Mouse (Mus musculus): Measurements from ENCODE around the gene Gm9903.

The Gm9903 gene

GRCm38 (mm10) chr5:33629301-33629987 lies at the start of gene Gm9903, which contains the start of gene Fam53a:
Gene Gm9903, plus strand, starts transcription at chr5:33629925.
Gene Fam53a, minus strand, starts transcription at chr5:33629635.
- peak; percentile 100 for DNase-seq (ENCODE audit: inconsistent age in 2 of 2, low spot score in 1 of 2)

GRCm38 (mm10) chr5:33580336-33580735 lies 49.4 kb upstream of the Gm9903 start:
- no peak for DNase-seq (ENCODE audit: inconsistent age in 2 of 2, low spot score in 1 of 2)

DNA sequence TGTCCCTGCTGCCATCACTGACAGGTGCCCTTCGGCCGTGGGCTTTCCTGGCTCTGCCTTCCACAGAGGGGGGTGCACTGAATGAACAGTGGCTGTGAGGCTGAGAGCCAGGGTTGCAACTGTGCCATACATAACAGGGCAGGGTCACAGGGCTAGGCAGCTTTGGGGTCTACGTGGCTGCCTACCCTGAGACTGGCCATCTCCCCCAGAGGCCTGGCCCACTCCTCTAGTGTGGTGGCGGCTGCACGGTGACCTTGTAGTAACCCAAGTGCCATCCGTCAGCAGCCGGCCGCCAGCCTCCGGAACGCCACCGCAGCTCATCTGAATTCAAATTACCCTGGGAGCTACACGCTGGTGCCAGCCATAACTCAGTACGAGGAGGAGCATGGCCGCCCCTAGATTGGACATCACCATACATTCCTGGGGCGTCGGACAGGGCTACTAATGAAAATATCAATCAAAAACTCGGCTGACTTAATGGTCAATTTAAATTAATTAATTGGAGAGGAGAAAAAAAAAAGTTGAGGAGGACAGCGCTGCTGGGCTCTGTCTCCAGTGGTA lies 42.1 kb upstream of the Gm9903 start:
- no peak for DNase-seq (ENCODE audit: inconsistent age in 2 of 2, low spot score in 1 of 2)

DNA sequence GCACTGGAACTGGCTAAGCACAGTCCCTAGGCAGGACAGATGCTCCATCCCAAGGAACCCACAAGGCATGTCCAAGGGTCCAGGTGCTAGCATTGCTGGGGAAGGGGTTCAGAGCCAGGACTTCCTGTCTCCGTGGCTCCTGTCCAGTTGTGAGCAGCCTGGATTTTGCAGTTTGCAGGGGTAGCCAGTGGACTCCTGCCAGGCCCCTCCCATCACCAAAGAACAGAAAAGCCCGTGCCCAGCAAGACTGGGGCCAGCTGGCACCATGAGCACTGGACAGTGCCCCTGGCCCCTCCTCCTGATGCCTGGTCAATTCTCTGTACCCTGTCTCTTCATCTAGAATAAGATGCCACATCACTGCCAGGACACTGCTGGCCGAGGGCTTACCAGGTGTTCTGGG lies 41.7 kb upstream of the Gm9903 start:
- DNase-seq (ENCODE audit: inconsistent age in 2 of 2, low spot score in 1 of 2) = no peak

- peak; percentile 62 to 87 for DNase-seq (ENCODE audit: inconsistent age in 2 of 2, low spot score in 1 of 2)
Measured at GRCm38 (mm10) chr5:33589221-33589888, 40.4 kb upstream of the Gm9903 start.

DNA sequence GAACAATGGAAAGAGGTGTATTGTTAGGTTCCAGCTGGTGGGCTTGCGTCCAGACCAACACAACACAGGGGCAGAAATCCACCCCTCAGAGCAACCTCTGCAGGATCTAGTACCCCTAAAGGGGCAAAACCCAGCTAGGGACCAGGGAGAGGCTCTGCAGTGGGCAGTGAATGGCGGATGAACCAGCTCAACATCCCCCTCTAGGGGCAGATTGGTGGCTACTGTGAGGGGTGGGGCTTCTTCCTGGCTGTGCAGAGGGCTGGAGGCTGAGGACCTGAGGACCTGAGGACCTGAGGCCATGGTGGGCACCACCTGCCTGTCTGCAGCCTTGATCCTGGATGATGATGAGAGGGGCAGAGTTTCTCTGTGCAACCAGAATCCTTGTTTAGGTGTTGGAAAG lies 36.1 kb upstream of the Gm9903 start:
- DNase-seq (ENCODE audit: inconsistent age in 2 of 2, low spot score in 1 of 2) = no peak

- DNase-seq (ENCODE audit: inconsistent age in 2 of 2, low spot score in 1 of 2) = no peak
Measured at GRCm38 (mm10) chr5:33605314-33605713, 24.4 kb upstream of the Gm9903 start.

- DNase-seq (ENCODE audit: inconsistent age in 2 of 2, low spot score in 1 of 2) = no peak
Measured at GRCm38 (mm10) chr5:33606631-33607030, 23.1 kb upstream of the Gm9903 start.

DNA sequence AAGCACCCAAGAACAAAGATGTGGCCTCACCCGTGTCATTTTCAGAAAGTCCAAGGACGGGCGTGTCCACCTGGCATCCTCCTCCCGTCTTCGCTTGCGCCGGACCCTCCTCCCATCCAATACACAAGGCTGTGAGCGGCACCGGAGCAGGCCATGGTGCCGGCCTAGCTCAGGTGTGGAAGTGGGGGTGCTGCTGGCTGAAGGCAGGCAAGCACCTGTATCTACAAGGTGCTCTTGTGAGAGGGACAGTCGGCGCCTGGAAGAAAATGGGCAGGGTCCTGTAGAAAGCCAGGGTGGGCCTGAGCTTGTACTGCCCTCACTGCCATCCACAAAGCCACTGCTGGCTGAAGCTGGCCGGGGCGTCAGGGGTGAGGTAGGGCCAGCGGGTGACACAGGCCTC lies 22.3 kb upstream of the Gm9903 start:
- no peak for DNase-seq (ENCODE audit: inconsistent age in 2 of 2, low spot score in 1 of 2)

DNA sequence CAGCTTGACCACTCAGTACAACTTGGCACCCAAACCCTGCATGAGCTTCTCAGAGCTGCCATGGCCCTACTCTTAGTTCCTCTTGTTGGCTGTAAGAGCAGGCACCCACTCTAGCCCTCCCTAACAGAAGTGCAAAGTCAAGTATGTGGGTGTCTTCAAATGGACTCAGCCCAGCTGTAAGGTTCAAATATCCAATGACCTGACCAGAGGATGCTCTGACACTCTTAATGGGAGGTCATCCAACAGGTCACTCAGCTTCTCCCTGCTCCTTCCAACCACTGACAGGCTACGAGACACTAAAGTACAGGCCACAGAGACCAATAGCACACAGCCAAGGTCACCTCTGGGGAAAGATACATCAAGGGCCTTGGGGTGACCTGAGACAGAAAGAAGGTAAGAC lies 20.5 kb upstream of the Gm9903 start:
- no peak for DNase-seq (ENCODE audit: inconsistent age in 2 of 2, low spot score in 1 of 2)

DNA sequence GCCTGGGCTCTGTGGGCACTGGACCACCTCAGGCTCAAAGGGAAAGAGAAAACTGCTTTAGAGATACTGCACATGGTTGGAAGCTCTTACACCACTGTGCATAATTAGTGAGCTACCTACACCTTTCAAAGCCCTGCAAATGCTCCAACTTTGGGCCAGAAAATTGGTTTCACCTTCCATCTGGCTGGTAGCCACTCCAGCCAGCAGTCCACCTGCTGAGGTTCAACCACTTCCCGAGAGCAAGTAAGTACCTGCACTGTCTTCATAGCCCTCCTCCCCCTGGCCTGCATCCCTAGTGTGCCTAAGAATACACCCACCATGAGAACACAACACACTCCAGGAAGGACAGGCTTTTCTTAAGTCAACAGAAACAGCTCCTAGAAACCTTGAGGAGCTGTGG lies 17.9 kb upstream of the Gm9903 start:
- DNase-seq (ENCODE audit: inconsistent age in 2 of 2, low spot score in 1 of 2) = no peak

GRCm38 (mm10) chr5:33614391-33614790 lies 15.3 kb upstream of the Gm9903 start:
- DNase-seq (ENCODE audit: inconsistent age in 2 of 2, low spot score in 1 of 2) = peak; percentile 70 to 83

DNA sequence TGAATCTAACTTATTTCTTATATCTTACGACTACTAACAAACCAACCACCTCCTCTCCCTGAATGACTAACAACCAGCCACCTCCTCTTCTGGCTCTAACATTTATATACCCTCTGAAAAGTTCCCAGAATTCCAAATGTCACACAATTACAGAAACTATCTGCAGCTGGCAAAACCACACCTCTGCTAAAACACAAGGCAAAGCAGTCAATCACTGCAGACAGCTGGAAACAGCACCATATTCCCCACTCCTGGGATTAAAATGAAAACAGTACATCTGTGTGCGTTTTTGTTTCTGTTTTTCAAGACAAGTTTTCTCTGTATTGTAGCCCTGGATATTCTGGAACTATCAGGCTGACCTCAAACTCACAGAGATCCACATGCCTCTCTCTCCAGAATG lies 7.1 kb upstream of the Gm9903 start:
- DNase-seq (ENCODE audit: inconsistent age in 2 of 2, low spot score in 1 of 2) = no peak

GRCm38 (mm10) chr5:33623766-33624165 lies 6.0 kb upstream of the Gm9903 start:
- no peak for DNase-seq (ENCODE audit: inconsistent age in 2 of 2, low spot score in 1 of 2)

- peak; percentile 67 to 79 for DNase-seq (ENCODE audit: inconsistent age in 2 of 2, low spot score in 1 of 2)
Measured at GRCm38 (mm10) chr5:33627968-33628367, 1.8 kb upstream of the Gm9903 start.

DNA sequence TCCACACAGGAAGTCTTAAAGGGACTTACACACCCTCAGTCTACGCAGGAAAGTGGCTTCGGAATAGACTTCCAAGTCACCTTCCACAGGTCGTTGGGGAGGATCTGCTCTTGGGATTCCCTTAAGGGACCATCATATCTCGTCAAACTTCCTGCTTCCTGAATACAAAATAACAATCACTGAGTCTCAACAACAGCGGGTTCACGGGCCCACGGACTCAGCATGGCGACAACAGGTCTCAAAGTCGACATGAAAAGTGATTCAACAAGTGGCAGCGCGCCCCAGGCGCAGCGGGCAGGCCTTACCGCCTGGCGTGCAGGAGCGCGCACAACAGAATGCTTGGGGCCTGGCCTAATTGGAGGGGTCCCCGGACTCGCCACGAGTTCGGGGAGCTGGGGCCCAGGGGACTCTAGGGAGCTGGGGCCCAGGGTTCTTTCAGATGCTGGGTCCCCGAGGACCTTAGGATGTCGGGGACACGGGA lies 865 bp upstream of the Gm9903 start:
- DNase-seq (ENCODE audit: inconsistent age in 2 of 2, low spot score in 1 of 2) = peak; percentile 77 to 93

DNA sequence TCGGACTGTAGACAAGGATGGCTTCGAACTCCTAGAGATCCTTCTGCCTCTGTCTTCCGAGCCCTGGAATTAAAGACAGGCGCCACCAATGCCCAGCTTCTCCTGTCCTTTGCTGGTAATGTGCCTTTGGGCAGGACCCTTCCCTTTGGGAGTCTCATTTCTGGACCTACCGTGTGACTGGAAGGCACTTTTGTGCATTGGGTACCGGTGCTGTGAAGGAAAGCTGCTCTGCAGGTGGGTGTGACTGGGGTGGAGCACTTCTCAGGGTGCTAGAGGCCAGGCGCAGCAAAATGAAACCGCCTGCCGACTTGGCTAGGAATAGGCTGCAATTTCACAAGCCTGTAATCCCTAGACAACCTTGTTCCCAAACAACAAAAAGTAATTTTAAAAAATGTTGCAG lies 336 bp downstream of the Gm9903 start:
- DNase-seq (ENCODE audit: inconsistent age in 2 of 2, low spot score in 1 of 2) = peak in 1 of 2 experiments; percentile 54

- DNase-seq (ENCODE audit: inconsistent age in 2 of 2, low spot score in 1 of 2) = no peak
Measured at GRCm38 (mm10) chr5:33630615-33631014, 890 bp downstream of the Gm9903 start.

DNA sequence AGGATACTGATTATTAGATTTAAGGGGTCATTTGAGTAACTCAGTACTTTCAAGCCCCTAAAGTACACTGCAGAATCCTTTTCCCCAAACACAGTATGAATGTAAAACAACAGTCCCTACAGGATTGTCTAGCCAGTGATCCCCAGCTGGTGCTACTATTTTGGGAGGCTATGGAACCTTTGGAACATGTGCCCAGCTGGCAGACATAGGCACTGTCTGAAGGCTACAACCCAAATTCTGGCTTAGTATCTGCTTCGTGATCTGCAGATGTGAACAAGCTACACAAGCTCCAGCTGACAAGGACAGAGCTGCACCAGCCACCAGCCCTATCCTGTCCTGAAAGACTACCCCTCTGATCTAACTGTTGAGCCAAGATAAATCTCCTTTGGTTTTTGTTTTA lies 2.8 kb downstream of the Gm9903 start:
- peak in 1 of 2 experiments; percentile 16 for DNase-seq (ENCODE audit: inconsistent age in 2 of 2, low spot score in 1 of 2)

DNA sequence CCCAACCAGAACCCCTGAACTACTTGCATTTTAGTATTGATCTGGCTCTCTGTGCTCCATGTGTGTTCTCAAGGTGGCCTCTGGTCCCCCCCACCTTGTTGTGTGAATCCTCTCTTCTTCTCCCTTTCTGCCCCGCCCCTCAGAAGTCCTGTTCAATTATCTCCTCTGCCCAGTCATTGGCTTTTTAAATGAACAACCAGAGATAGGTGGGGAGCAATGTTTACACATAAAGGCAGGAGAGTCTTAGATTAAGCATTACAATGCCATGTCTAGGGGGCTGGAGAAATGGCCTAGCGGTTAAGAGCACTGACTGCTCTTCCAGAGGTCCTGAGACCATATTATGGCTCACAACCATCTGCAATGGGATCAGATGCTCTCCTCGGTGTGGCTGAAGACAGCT lies 5.6 kb downstream of the Gm9903 start:
- DNase-seq (ENCODE audit: inconsistent age in 2 of 2, low spot score in 1 of 2) = peak in 1 of 2 experiments; percentile 14

GRCm38 (mm10) chr5:33637606-33638350 lies 8.1 kb downstream of the Gm9903 start:
- peak in 1 of 2 experiments; percentile 21 for DNase-seq (ENCODE audit: inconsistent age in 2 of 2, low spot score in 1 of 2)
